In the genomic region with DNA sequence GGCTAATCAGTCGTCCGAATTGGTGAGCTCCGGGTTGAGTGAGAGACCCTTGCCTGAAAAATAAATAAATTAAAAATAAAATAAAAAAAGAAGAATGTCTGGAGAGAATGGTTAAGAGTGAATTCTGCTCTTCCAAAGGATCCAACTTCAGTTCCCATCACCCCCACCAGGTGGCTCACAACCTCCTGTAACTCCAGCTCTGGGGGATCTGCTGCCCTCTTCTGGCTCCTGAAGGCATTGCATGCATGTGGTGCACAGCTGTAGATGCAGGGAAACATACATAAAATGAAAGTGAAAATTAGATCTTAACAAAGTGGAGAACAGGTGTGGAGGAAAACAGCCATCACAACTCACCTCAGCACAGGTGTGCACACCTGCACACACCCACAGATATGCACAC, we compare ENCODE assay signal across 9 mouse cellular contexts. TPM values are rescaled to one million over a fixed set of nuclear protein-coding genes. Genes with fewer than 3 reads are reported as not detected.
A peak's percentile ranks its signal among the peaks of the same experiment; 100 is the strongest.
DNase-seq lines count a peak whose midpoint lies in the region; ATAC-seq and TF ChIP-seq lines count a peak whose summit lies in the region.
"Had no signal": no experiment of that assay in that cellular context is flagged by ENCODE, and none has a peak within 500 bp of the region (broad histone marks: within the 10 kb centered on the region; RNA-seq: fewer than 3 reads in every experiment).

No protein-coding gene starts in this region.

- TF ChIP-seq POLR2A in ES-Bruce4 (IDR thresholded peaks at IDR 0.05; ENCODE audit: insufficient read depth, low read length): no peak
- TF ChIP-seq POLR2A in embryonic fibroblast, embryonic 13.5 days (IDR thresholded peaks at IDR 0.05; ENCODE audit: low read depth, low read length): no peak

- ATAC-seq in intestine, postnatal 0 days: no peak
- ATAC-seq in intestine, embryonic 15.5 days: no peak

- TF ChIP-seq CTCF in intestine, postnatal 0 days (IDR thresholded peaks at IDR 0.05; ENCODE audit: low read depth): peak; percentile 89
- peak; percentile 100 for TF ChIP-seq CTCF in ES-Bruce4 (IDR thresholded peaks at IDR 0.05; ENCODE audit: low read depth, low read length)
- TF ChIP-seq CTCF in embryonic fibroblast, embryonic 13.5 days (IDR thresholded peaks at IDR 0.05; ENCODE audit: borderline replicate concordance, insufficient read depth, low read length): peak; percentile 85
- TF ChIP-seq CTCF in left cerebral cortex, adult 2 months (IDR thresholded peaks at IDR 0.05): peak; percentile 87

- intact Hi-C loops in left cerebral cortex, adult 2 months (cut with DNase I): no loop called here

- no peaks in the 10 kb centered on the region for H3K4me1 ChIP-seq in intestine, postnatal 0 days (replicated peaks; ENCODE audit: control insufficient read depth, insufficient read depth, low read length)
- no peaks in the 10 kb centered on the region for H3K4me1 ChIP-seq in intestine, embryonic 15.5 days (replicated peaks)
- H3K4me1 ChIP-seq in ES-Bruce4 (ENCODE audit: control insufficient read depth, insufficient read depth, low read length): no peaks in the 10 kb centered on the region
- H3K4me1 ChIP-seq in embryonic fibroblast, embryonic 13.5 days (ENCODE audit: control insufficient read depth, insufficient read depth, low read length): no peaks in the 10 kb centered on the region
- H3K4me1 ChIP-seq: heart, embryonic 13.5 days had no signal

- H3K4me2 ChIP-seq in intestine, postnatal 0 days (replicated peaks; ENCODE audit: low read depth): no peak overlapping the region
- no peak overlapping the region for H3K4me2 ChIP-seq in intestine, embryonic 15.5 days (replicated peaks)
- H3K4me2 ChIP-seq: heart, embryonic 13.5 days had no signal

- peak; percentile 86 for DNase-seq in adrenal gland, postnatal 14 days
- DNase-seq in left cerebral cortex, adult 2 months (ENCODE audit: extremely low spot score in 1 of 2, low spot score in 2 of 2): peak; percentile 54 to 58
- DNase-seq in natural killer cell, adult 2 months (ENCODE audit: low spot score in 2 of 2): peak; percentile 36 to 60
- DNase-seq in thymus, postnatal 36 days: peak; percentile 61 to 65

- no peaks in the 10 kb centered on the region for H3K36me3 ChIP-seq in intestine, postnatal 0 days (ENCODE audit: control insufficient read depth, insufficient read depth)
- H3K36me3 ChIP-seq in intestine, embryonic 15.5 days: no peaks in the 10 kb centered on the region
- H3K36me3 ChIP-seq in ES-Bruce4 (ENCODE audit: control insufficient read depth, insufficient read depth, low read length, poor library complexity, severe bottlenecking): no peaks in the 10 kb centered on the region
- H3K36me3 ChIP-seq: heart, embryonic 13.5 days had no signal

- H3K9ac ChIP-seq in intestine, postnatal 0 days (ENCODE audit: low read depth, low read length): no peak overlapping the region
- no peak overlapping the region for H3K9ac ChIP-seq in intestine, embryonic 15.5 days
- no peak overlapping the region for H3K9ac ChIP-seq in ES-Bruce4 (ENCODE audit: low read depth, poor library complexity, severe bottlenecking)
- H3K9ac ChIP-seq: heart, embryonic 13.5 days had no signal

- H3K27me3 ChIP-seq in intestine, postnatal 0 days (replicated peaks; ENCODE audit: control insufficient read depth, insufficient read depth, low read length): 0 out of 2 replicates have a peak, but pooled peaks cover 3% of the 10 kb centered on the region
- peaks cover 18% of the 10 kb centered on the region for H3K27me3 ChIP-seq in intestine, embryonic 15.5 days (replicated peaks)
- H3K27me3 ChIP-seq in ES-Bruce4 (ENCODE audit: control insufficient read depth, insufficient read depth, low read length, poor library complexity, severe bottlenecking): no peaks in the 10 kb centered on the region

- H3K4me3 ChIP-seq in intestine, postnatal 0 days (ENCODE audit: low read depth, low read length): no peak overlapping the region
- H3K4me3 ChIP-seq in intestine, embryonic 15.5 days (replicated peaks): no peak overlapping the region
- no peak overlapping the region for H3K4me3 ChIP-seq in ES-Bruce4 (ENCODE audit: low read depth, low read length)
- H3K4me3 ChIP-seq in embryonic fibroblast, embryonic 13.5 days (ENCODE audit: insufficient read depth, low read length): no peak overlapping the region
- no peak overlapping the region for H3K4me3 ChIP-seq in left cerebral cortex, adult 2 months
- H3K4me3 ChIP-seq: heart, embryonic 13.5 days had no signal

- WGBS in intestine, postnatal 0 days: 25% methylated on average over 3 of the region's 3 CpGs
- WGBS in intestine, embryonic 15.5 days: 34% methylated on average over 3 of the region's 3 CpGs

- no peak overlapping the region for H3K27ac ChIP-seq in intestine, postnatal 0 days (ENCODE audit: low read depth, low read length)
- H3K27ac ChIP-seq in intestine, embryonic 15.5 days: no peak overlapping the region
- H3K27ac ChIP-seq in ES-Bruce4 (ENCODE audit: insufficient read depth, low read length): no peak overlapping the region
- no peak overlapping the region for H3K27ac ChIP-seq in embryonic fibroblast, embryonic 13.5 days (ENCODE audit: insufficient read depth, low read length)
- H3K27ac ChIP-seq in left cerebral cortex, adult 2 months: no peak overlapping the region
- H3K27ac ChIP-seq: heart, embryonic 13.5 days had no signal

- no peaks in the 10 kb centered on the region for H3K9me3 ChIP-seq in intestine, postnatal 0 days (ENCODE audit: control insufficient read depth)
- H3K9me3 ChIP-seq in intestine, embryonic 15.5 days: no peaks in the 10 kb centered on the region
- H3K9me3 ChIP-seq in ES-Bruce4 (replicated peaks; ENCODE audit: control insufficient read depth, insufficient read depth, low read length, poor library complexity, severe bottlenecking): no peaks in the 10 kb centered on the region; the same call in 1 of the 2 replicates

- 0 out of 2 replicates have a peak, but pooled peaks have one; percentile 35 for TF ChIP-seq EP300 in ES-Bruce4 (IDR thresholded peaks at IDR 0.05; ENCODE audit: insufficient read depth, low read depth, low read length)

RNA-seq across cellular contexts. Expression of gene Jph3, which starts 22.0 kb away (rescaled TPM):
- 2.8 and 3.0 TPM in 2 replicates for polyA plus RNA-seq in intestine, postnatal 0 days (2015; fragmentation: Nextera tagmentation; extraction: Ambion mirVana)
- 4.5 and 5.1 TPM in 2 replicates for polyA plus RNA-seq in intestine, embryonic 15.5 days (2015; fragmentation: Nextera tagmentation; extraction: Ambion mirVana)
- polyA plus RNA-seq in ES-Bruce4 (2011; ENCODE audit: insufficient read depth, insufficient read length, low read depth, missing spikeins): 1.4 and 1.8 TPM in 2 replicates
- 2.1 and 2.7 TPM in 2 replicates for total RNA-seq in adrenal gland, postnatal 14 days (2021)
- polyA plus RNA-seq in embryonic fibroblast, embryonic 13.5 days (2011; ENCODE audit: insufficient read length, low read depth, missing spikeins): not detected in 2 replicates
- total RNA-seq in left cerebral cortex, adult 2 months (2021): 100 to 1,000 TPM; 285 to 297 TPM
